Mouse (Mus musculus) intestine, embryonic 14.5 days (tissue): ENCODE data around the gene Strn3. TPM values are rescaled to one million over a fixed set of nuclear protein-coding genes. Genes with fewer than 3 reads are reported as not detected.
A peak's percentile ranks its signal among the peaks of the same experiment; 100 is the strongest.
"Not testable (repeated sequence)": the region's sequence is repeated elsewhere in the genome, so short reads cannot be mapped to it uniquely, and the experiment has no call there.

Experiments
- ATAC-seq: fragments of 200-750 bp; cut with Nextera tagmentation; replicated peaks from 2 replicates; pipeline ENCODE4 v1.8.0; 2017; ENCODE audit warnings: low read depth, moderate number of reproducible peaks, moderate TSS enrichment, moderate library complexity; ENCODE audit not compliant: low FRiP score, low TSS enrichment
- DNase-seq: peaks from one replicate; pipeline ENCODE4 v3.0.0-alpha.2; 2018; ENCODE audit warnings: low spot score
- H3K27ac ChIP-seq: fragments of 300-500 bp; sonication (generic); 2 replicates; pipeline ENCODE4 v1.5.1; 2014; ENCODE audit warnings: low read depth, mild to moderate bottlenecking, control low read depth
- H3K27me3 ChIP-seq: fragments of 300-500 bp; sonication (generic); replicated peaks from 2 replicates; pipeline ENCODE4 v1.6.1; 2014; ENCODE audit warnings: low read length, control low read depth; ENCODE audit not compliant: control insufficient read depth, insufficient read depth
- H3K36me3 ChIP-seq: fragments of 300-500 bp; sonication (generic); 2 replicates; pipeline ENCODE4 v1.6.1; 2014; ENCODE audit warnings: low read length, control low read depth; ENCODE audit not compliant: control insufficient read depth, insufficient read depth
- H3K4me1 ChIP-seq: fragments of 300-500 bp; sonication (generic); replicated peaks from 2 replicates; pipeline ENCODE4 v1.6.1; 2014; ENCODE audit warnings: low read length, control low read depth, mixed read lengths; ENCODE audit not compliant: control insufficient read depth, insufficient read depth
- H3K4me2 ChIP-seq: fragments of 300-500 bp; sonication (generic); 2 replicates; pipeline ENCODE4 v1.6.1; 2014; ENCODE audit warnings: low read length
- H3K4me3 ChIP-seq: fragments of 300-500 bp; sonication (generic); 2 replicates; pipeline ENCODE4 v1.5.1; 2014; ENCODE audit warnings: low read depth, low read length, control low read depth, mixed read lengths
- H3K9ac ChIP-seq: fragments of 300-500 bp; sonication (generic); 2 replicates; pipeline ENCODE4 v1.6.1; 2014; ENCODE audit warnings: mild to moderate bottlenecking, low read length
- H3K9me3 ChIP-seq: fragments of 300-500 bp; sonication (generic); 2 replicates; pipeline ENCODE4 v1.6.1; 2016; ENCODE audit warnings: low read length, control low read depth; ENCODE audit not compliant: control insufficient read depth
- WGBS: fragments of 180-500 bp; shearing (Covaris S2); extraction: QIAGEN DNeasy Blood & Tissue Kit; methylation state at CpG from one replicate; pipeline ENCODE4 v1.1.7; 2014; 5-methylcytosine and 5-hydroxymethylcytosine counted together
- polyA plus RNA-seq: library from polyadenylated mRNA; unstranded; fragments of >200 nt; fragmentation: Nextera tagmentation; extraction: Ambion mirVana; gene quantifications from 2 replicates; pipeline ENCODE4 v1.2.1, GENCODE M21; 2014

Strn3 gene
- polyA plus RNA-seq, 1 experiment from 2014 or later = 48.6 TPM

DNA sequence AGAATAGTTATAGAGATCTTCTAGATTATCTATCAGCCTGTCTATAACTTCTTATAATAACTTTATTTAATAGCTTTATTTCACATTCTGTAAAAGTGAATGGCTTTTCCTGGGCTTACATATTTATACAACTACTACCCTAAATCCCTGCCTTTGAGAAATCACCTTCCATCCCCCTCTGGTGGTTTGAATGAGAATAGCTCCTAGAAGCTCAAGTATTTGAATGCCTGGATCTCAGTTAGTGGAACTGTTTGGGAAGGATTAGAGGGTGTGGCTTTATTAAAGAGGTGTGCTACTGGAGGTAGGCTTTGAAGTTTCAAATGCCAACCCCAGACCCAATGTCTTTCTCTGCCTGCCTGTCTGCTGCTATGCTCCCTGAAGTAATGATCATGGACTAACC lies 10.0 kb upstream of the Strn3 start:
- no peaks in the 10 kb centered on the region; the same call in 1 of the 2 replicates for H3K4me1 ChIP-seq
- peaks cover 4% of the 10 kb centered on the region; the same call in 1 of the 2 replicates for H3K9me3 ChIP-seq
- H3K4me3 ChIP-seq = no peak overlapping the region
- ATAC-seq = no peak
- no peaks in the 10 kb centered on the region for H3K27me3 ChIP-seq
- H3K36me3 ChIP-seq = no peaks in the 10 kb centered on the region
- H3K9ac ChIP-seq = no peak overlapping the region
- no peak overlapping the region for H3K27ac ChIP-seq
- DNase-seq = no peak
- H3K4me2 ChIP-seq = no peak overlapping the region

DNA sequence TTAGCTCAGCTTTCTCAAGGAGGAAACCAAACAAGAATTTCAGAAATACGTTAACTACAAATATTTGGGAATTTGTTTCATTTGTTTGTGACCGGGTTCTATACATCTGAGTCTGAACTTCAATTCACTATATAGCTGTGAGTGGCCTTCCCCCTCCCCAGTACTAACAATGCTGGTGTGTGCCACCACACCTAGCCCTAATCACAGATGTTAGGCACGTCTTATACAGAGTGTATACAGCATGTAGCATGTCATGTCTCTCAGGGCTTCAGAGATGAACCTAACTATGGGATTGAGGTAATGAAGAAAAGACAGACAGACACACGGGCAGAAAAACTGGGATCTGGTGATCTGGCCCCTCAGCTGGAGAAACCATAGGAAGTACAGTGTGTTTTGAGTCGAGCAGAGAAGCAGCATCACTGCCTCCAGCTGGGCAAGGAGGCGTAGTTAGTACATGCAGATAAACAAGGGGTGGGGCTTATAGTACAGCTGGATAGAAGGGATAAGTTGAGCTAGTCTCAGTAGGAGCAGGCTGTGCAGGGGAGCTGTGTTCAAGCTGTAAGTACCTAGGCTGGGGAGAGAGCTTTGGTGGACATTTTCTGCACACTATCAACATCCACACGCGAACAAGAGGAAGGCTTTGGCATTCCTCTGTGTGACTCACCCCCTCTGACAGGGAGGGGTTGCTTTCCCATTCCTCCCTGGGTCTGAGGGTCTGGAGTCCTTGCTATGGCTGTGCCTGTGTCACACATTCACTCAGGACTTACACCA lies 8.1 kb upstream of the Strn3 start:
- no peaks in the 10 kb centered on the region for H3K27me3 ChIP-seq
- no peak overlapping the region for H3K27ac ChIP-seq
- no peak overlapping the region for H3K4me3 ChIP-seq
- no peak for DNase-seq
- peaks cover 4% of the 10 kb centered on the region; the same call in 1 of the 2 replicates for H3K9me3 ChIP-seq
- H3K9ac ChIP-seq = no peak overlapping the region
- H3K4me1 ChIP-seq = no peaks in the 10 kb centered on the region; the same call in 1 of the 2 replicates
- H3K36me3 ChIP-seq = no peaks in the 10 kb centered on the region
- WGBS = 41% methylated on average over 8 of the region's 8 CpGs
- no peak overlapping the region for H3K4me2 ChIP-seq
- 0 out of 2 replicates have a peak, but pooled peaks have one; percentile 20 for ATAC-seq

DNA sequence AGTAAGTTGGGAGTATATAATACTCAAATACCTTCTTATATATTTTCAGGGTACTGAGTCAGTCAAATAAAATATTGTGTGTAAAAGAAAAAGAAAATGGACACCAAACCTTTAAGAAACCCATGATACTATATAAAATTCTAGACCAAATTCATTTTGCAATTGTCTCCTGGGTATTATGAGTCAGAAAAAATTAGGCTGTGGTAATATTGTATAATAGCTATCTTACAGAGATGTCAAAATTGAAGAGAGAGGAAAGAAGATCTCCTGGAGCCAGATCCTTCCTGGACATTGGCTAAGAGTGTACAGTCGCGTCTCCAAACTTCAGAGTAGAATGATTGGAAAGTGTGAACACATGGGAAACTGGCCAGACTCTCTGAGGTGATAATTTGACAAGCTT lies 4.5 kb upstream of the Strn3 start:
- no peak for DNase-seq
- no peak overlapping the region for H3K4me3 ChIP-seq
- no peak overlapping the region for H3K9ac ChIP-seq
- H3K4me2 ChIP-seq = no peak overlapping the region
- no peaks in the 10 kb centered on the region for H3K27me3 ChIP-seq
- peaks cover 2% of the 10 kb centered on the region; the same call in 1 of the 2 replicates for H3K4me1 ChIP-seq
- WGBS = 96% methylated on average over 2 of the region's 2 CpGs
- no peaks in the 10 kb centered on the region for H3K9me3 ChIP-seq
- H3K36me3 ChIP-seq = no peaks in the 10 kb centered on the region
- H3K27ac ChIP-seq = no peak overlapping the region
- no peak for ATAC-seq

DNA sequence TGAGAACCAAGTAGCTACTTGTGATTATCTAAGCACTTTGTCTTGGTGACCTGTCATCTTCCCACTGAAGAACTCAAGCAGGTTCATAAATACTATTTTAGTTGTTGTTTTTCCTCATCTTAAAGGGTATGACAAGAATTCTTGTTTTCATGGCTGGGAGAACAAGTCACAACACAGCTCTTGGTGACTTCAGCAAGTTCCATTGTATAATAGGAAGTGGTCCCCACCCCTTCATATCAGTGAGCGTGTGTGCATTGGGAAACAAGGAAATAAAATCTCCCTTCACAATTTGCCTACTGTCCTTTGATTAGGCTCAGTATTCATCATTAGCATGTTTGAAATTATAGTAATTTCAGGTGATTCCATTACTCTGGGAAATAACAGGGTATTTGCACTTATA lies 3.3 kb upstream of the Strn3 start:
- Histone ChIP-seq H3K27me3 (no peaks in the 10 kb centered on the region), H3K9ac (no peak overlapping the region), H3K9me3 (no peaks in the 10 kb centered on the region), H3K36me3 (no peaks in the 10 kb centered on the region), H3K27ac (no peak overlapping the region), H3K4me3 (no peak overlapping the region), H3K4me2 (no peak overlapping the region), H3K4me1 (peaks cover 2% of the 10 kb centered on the region; the same call in 1 of the 2 replicates)
- WGBS = 83% methylated on average over 1 of the region's 1 CpGs
- DNase-seq (no peak), ATAC-seq (no peak)

DNA sequence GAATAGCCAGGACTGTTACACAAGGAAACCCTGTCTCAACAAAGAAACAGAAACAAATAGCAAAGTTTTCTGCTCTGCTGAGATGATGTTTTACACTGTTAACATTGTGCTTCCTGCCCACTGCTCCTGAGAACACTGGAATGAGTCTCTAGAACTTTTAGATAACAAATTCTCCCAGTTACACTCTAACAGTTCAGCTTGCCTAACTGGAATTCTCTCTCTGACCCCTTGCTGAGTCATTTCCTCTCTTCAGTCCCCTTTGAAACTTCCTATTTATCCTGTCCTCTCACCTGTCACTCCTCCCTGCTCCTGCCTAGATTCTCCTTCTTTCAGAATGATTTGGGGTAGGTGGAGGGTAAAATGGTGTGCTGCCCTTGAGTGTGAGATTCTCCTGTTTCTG lies 2.4 kb upstream of the Strn3 start:
- H3K4me2 ChIP-seq = no peak overlapping the region
- H3K4me1 ChIP-seq = peaks cover 8% of the 10 kb centered on the region; the same call in 1 of the 2 replicates
- H3K27me3 ChIP-seq = no peaks in the 10 kb centered on the region
- no peaks in the 10 kb centered on the region for H3K9me3 ChIP-seq
- ATAC-seq (no peak), DNase-seq (no peak)
- no peak overlapping the region for H3K4me3 ChIP-seq
- no peak overlapping the region for H3K27ac ChIP-seq
- no peak overlapping the region for H3K9ac ChIP-seq
- H3K36me3 ChIP-seq = no peaks in the 10 kb centered on the region

DNA sequence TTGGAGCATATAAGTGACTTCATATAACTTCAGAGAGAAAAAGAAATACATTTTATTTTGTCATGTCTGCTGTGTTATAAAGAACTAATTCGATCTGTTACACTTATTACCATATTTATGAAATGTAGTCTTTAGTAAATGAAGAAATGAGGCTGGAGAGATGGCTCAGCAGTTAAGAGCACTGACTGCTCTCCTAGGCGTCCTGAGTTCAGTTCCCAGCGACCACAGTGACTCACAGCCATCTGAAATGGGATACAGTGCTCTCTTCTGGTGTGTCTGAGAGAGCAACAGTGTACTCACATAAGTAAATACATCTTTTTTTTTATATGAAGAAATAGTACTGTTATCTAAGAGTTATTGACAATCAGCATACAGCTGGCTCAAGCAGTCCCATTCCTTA lies 1.7 kb upstream of the Strn3 start:
- no peak for DNase-seq
- Histone ChIP-seq H3K4me2 (no peak overlapping the region), H3K27me3 (no peaks in the 10 kb centered on the region), H3K27ac (no peak overlapping the region), H3K4me3 (no peak overlapping the region), H3K9ac (no peak overlapping the region), H3K9me3 (no peaks in the 10 kb centered on the region), H3K4me1 (peaks cover 8% of the 10 kb centered on the region; the same call in 1 of the 2 replicates), H3K36me3 (no peaks in the 10 kb centered on the region)
- 80% methylated on average over 3 of the region's 3 CpGs for WGBS
- ATAC-seq = no peak

DNA sequence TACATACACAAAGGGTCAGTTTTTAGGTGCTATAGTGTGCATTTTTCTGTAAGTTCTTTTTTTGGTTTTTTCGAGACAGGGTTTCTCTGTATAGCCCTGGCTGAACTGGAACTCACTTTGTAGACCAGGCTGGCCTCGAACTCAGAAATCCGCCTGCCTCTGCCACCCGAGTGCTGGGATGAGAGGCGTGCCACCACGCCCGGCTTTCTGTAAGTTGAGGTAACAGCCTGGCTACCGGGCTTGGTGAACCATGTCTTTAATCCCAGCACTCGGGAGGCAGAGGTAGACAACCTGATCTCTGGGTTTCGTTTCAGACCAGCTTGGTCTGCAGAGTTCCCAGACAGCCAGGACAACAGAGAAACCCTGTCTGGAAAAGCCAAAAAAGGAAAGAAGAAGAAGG lies 1.2 kb upstream of the Strn3 start:
- H3K9me3 ChIP-seq, H3K27me3 ChIP-seq, DNase-seq, H3K36me3 ChIP-seq, ATAC-seq, H3K4me1 ChIP-seq: not testable (repeated sequence)
- Histone ChIP-seq H3K4me2 (peak overlapping the region; percentile 53), H3K9ac (peak overlapping the region; percentile 90; the same call in 1 of the 2 replicates), H3K4me3 (peak overlapping the region; percentile 73; the same call in 1 of the 2 replicates), H3K27ac (peak overlapping the region; percentile 99; the same call in 1 of the 2 replicates)
- 71% methylated on average over 10 of the region's 10 CpGs for WGBS

DNA sequence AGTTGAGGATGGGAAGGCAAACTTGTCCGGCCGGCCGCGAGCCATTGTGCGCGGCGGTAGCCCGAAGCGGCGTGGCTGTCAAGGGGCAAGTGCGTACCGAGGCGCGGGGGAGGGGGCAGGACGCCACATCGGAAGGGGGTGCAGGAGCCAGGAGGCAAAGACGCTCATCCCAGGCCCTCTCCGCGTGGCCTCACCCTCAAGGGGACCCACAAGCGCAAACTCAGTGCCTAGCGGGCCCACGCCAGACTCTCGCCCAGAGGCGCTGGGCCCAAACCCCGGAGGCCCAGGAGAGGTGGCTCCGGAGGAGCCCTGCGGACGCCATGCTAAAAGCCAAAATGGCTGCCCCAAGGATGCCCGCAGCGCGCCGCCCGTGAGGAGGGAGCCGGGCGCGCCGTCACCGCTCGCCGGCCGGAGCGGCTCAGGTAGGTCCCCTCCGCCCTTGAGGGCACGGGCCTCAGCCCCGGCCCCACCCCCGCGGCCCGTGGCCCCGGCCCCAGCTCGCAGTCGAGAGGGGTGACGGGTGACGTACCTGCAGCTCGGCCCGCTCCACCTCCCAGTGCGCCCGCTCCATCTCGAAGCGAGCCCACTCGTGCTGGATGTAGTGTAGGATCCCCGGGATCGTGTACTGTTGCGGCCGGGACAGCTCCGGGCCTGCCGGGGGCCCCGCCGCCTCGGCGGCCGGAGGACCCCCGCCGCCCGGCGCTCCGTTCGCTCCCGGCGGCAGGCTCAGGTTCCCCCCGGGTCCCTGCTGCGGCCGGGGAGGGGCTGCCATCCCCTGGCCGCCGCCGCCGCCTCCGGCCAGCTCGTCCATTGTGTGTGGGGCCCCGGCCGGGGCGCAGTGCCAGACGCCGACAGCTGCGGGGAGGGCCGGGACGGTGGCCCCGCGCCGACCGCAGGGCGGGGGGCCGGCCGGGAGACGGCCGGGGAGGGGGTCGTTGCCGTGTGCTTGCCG lies 528 bp downstream of the Strn3 start, which contains the start of gene Ap4s1:
Ap4s1 (plus strand) TSS at position 141 of the 952 bp plus-strand sequence.
- no peaks in the 10 kb centered on the region for H3K36me3 ChIP-seq
- peaks cover 8% of the 10 kb centered on the region; the same call in 1 of the 2 replicates for H3K4me1 ChIP-seq
- H3K4me2 ChIP-seq = peak within 1 kb of the TSS; percentile 87
- ATAC-seq (peak; percentile 83), DNase-seq (peak; percentile 92)
- no peaks in the 10 kb centered on the region for H3K27me3 ChIP-seq
- H3K27ac ChIP-seq = peak within 1 kb of the TSS; percentile 99
- 1% methylated on average over 95 of the region's 108 CpGs for WGBS
- H3K9me3 ChIP-seq = no peaks in the 10 kb centered on the region
- peak within 1 kb of the TSS; percentile 73 for H3K4me3 ChIP-seq
- peak within 1 kb of the TSS; percentile 90 for H3K9ac ChIP-seq
